Mouse (Mus musculus): ENCODE data around the gene Slamf9.

- TF ChIP-seq MAX (IDR thresholded peaks at IDR 0.05; ENCODE audit: low read depth) (no peak), MYOD1 (IDR thresholded peaks at IDR 0.05; ENCODE audit: control insufficient read depth in 1 of 3, insufficient read length in 2 of 3, low read depth in 2 of 3) (no peak), POLR2AphosphoS2 (IDR thresholded peaks at IDR 0.05; ENCODE audit: insufficient read length, low read depth) (no peak), POLR2A (IDR thresholded peaks at IDR 0.05; ENCODE audit: insufficient read length, low read depth) (no peak), USF1 (IDR thresholded peaks at IDR 0.05; ENCODE audit: low read depth) (no peak), TCF12 (IDR thresholded peaks at IDR 0.05; ENCODE audit: insufficient read depth, poor library complexity, severe bottlenecking) (no peak), E2F4 (IDR thresholded peaks at IDR 0.05; ENCODE audit: insufficient read depth) (no peak)
Measured at GRCm38 (mm10) chr1:172430731-172431220, 44.4 kb upstream of the Slamf9 start.
